Mouse (Mus musculus) erythroblast, embryonic 14.5 days (primary cell): Measurements from ENCODE around the gene Ncoa5. TPM values are rescaled to one million over a fixed set of nuclear protein-coding genes. Genes with fewer than 3 reads are reported as not detected.
A peak's percentile ranks its signal among the peaks of the same experiment; 100 is the strongest.

ENCODE experiments used
- H3K27me3 ChIP-seq: 2 replicates; pipeline ENCODE4 v1.6.1; 2012; ENCODE audit warnings: inconsistent platforms; ENCODE audit not compliant: control insufficient read depth
- H3K36me3 ChIP-seq: 2 replicates; pipeline ENCODE4 v1.6.1; 2012; ENCODE audit warnings: mild to moderate bottlenecking, inconsistent platforms; ENCODE audit not compliant: control insufficient read depth
- H3K4me1 ChIP-seq: 2 replicates; pipeline ENCODE4 v1.6.1; 2012; ENCODE audit warnings: inconsistent platforms; ENCODE audit not compliant: control insufficient read depth
- H3K4me3 ChIP-seq: replicated peaks from 2 replicates; pipeline ENCODE3; 2012; ENCODE audit warnings: moderate library complexity, mild to moderate bottlenecking, inconsistent platforms
- H3K9me3 ChIP-seq: 2 replicates; pipeline ENCODE4 v1.6.1; 2012; ENCODE audit warnings: low read length, inconsistent platforms, mixed read lengths; ENCODE audit not compliant: control insufficient read depth
- GATA1 ChIP-seq: IDR thresholded peaks from 2 replicates; pipeline ENCODE4 v1.6.1; 2012; ENCODE audit warnings: low read length, inconsistent platforms, mixed read lengths
- TAL1 ChIP-seq: IDR thresholded peaks from 3 replicates; pipeline ENCODE4 v1.6.1; 2012; ENCODE audit warnings: low read length, inconsistent platforms, mixed read lengths
- polyA plus RNA-seq: library from polyadenylated mRNA; stranded (reverse); fragments of >175 nt; gene quantifications from 2 replicates; pipeline ENCODE4 v1.2.3, GENCODE M21; 2012

Gene Ncoa5
- 1.7 and 1.8 TPM in 2 replicates for polyA plus RNA-seq

DNA sequence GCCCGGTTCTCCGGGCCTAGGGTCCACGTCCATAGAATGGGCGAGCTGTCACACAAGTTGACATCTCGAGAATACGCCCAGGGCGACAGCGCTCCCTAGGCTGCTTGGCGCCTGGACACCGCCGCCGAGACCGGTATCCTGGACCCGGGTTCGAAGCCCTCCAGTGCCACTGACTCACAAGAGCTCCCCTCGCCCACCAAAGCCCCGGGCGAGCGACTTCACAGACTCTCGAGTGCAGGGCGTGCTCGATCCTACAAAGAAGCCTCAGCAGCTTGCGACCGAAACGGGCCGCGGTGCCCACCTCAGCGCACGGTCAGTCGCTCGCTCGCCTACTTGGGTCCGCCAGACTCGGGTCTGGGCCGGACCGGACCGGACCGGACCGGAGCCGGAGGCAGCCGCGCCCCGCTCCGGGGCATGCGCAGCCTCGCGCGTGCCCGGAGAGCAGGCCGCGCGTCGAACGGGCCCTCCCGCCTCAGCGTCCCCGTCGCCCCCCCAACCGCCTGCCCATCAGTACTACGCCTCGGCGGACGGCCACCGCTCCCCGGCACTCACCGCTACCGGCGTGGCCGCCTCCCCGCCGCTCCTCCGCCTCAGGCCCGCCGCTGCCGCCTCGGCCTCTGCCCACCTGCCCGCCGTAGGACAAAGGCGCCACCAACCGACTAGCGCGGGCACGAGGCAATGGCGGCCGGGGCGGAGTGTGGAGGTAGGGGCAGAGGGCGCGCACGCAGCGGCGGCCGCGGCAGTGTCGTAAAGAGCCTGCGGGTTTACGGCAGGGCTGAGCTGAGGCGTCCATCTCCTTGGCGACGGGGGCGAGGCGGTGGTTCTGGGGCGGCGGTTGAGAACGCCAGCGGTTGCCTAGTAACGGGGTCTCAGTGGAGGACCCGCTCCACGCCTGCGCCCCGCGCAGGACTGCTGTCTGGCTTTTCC is at the start of gene Ncoa5:
Gene Ncoa5 (minus strand): TSS at position 737 of the 927 bp plus-strand sequence.
- H3K4me3 ChIP-seq: peak within 1 kb of the TSS; percentile 93
- H3K27me3 ChIP-seq: peaks cover 10% of the 10 kb centered on the region
- TF ChIP-seq GATA1 (no peak), TAL1 (no peak)
- peaks cover 5% of the 10 kb centered on the region; the same call in 1 of the 2 replicates for H3K36me3 ChIP-seq
- H3K9me3 ChIP-seq: no peaks in the 10 kb centered on the region
- H3K4me1 ChIP-seq: peaks cover 24% of the 10 kb centered on the region

DNA sequence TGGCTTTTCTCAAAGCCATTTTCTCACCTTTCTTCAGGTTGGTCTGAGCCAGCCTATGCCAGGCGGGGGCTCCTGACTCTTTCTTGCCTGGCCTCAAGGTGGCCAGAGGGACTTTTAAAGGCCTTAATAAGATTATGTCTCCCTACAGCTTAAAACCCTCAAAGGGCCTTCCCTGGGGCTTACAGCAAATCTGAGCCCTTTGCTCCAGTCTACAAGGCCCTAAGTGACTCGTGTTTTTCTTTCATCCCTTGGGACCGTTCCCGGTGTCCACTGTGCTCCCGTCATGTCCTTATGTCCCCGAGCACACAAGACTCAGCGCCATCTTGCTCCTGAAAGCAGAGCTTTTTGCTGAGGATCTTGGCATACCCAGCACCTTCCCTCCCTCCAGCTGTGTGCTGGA is 46.6 kb upstream of the Ncoa5 start:
- no peak overlapping the region for H3K4me3 ChIP-seq
- peaks cover 22% of the 10 kb centered on the region for H3K27me3 ChIP-seq
- no peak for TF ChIP-seq TAL1
- TF ChIP-seq GATA1: no peak

DNA sequence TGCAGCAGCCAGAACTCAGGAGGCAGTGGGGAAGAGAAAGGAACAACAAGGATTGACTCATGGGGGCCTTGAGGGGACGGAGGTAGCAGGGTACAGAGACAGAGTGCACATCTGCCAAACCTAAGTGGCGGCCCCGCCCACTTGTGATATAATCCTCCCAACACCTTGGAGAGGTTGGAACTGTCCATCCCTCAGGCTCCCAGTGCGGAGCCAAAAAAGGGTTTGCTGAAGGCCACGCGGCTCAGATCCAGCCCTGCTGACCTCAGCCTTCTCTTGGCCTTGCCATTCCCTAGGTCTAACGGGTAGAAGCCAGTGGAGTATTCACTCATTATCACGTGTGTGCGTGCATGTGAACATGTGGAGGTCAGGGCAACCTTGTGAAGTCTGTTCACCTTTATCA is 46.0 kb upstream of the Ncoa5 start:
- H3K36me3 ChIP-seq: no peaks in the 10 kb centered on the region
- TF ChIP-seq GATA1 (no peak), TAL1 (no peak)
- H3K9me3 ChIP-seq: no peaks in the 10 kb centered on the region
- H3K4me3 ChIP-seq: no peak overlapping the region
- peaks cover 27% of the 10 kb centered on the region for H3K27me3 ChIP-seq
- H3K4me1 ChIP-seq: no peaks in the 10 kb centered on the region

More for the DNA sequence above, 46.6 kb upstream of the Ncoa5 start:
- Histone ChIP-seq H3K9me3 (no peaks in the 10 kb centered on the region), H3K4me1 (no peaks in the 10 kb centered on the region), H3K36me3 (no peaks in the 10 kb centered on the region)

DNA sequence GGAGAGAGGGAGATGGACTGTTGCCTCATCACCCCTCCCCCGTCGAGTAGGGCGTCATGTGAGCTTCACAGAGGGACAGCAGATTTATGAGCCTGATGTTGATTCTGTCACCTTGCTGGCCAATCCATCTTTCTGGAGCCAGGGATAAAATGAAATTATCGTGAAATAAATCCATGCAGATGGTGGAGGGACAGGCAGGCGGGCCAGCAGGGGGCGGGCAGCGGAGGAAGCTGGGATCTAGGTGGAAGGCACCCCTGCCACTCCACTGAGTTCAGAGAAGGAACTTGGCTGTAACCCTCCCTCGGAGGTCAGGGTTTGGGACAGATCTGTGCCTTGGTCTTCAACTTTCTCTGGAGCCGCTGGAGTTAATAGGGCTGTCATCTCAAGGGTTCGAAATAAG is 43.9 kb upstream of the Ncoa5 start:
- H3K4me1 ChIP-seq: no peaks in the 10 kb centered on the region
- no peaks in the 10 kb centered on the region for H3K9me3 ChIP-seq
- H3K4me3 ChIP-seq: no peak overlapping the region
- no peaks in the 10 kb centered on the region for H3K36me3 ChIP-seq
- TF ChIP-seq GATA1 (no peak), TAL1 (no peak)
- H3K27me3 ChIP-seq: peaks cover 30% of the 10 kb centered on the region

DNA sequence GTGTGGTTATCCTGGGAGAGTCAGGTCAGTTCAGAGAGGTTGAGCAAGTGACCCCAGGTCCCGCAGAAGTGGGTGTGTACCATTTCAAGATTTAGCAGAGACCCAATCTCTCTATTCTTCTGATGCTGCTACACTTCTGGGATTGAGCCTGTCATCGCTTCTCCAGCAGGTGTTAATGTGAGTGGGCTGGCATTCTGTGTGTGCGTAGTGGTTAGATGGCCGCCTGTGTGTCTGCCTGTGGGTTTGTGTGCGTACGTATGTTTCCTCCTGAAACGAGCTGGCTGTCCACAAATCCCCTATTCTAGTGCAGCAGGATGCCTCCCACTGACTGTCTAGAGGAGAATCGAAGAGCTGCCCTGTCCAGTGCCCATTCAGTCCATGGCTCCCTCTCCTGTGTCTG is 43.4 kb upstream of the Ncoa5 start:
- no peaks in the 10 kb centered on the region for H3K9me3 ChIP-seq
- H3K4me1 ChIP-seq: no peaks in the 10 kb centered on the region
- no peak overlapping the region for H3K4me3 ChIP-seq
- TF ChIP-seq TAL1 (no peak), GATA1 (no peak)
- H3K27me3 ChIP-seq: peaks cover 35% of the 10 kb centered on the region
- no peaks in the 10 kb centered on the region for H3K36me3 ChIP-seq

DNA sequence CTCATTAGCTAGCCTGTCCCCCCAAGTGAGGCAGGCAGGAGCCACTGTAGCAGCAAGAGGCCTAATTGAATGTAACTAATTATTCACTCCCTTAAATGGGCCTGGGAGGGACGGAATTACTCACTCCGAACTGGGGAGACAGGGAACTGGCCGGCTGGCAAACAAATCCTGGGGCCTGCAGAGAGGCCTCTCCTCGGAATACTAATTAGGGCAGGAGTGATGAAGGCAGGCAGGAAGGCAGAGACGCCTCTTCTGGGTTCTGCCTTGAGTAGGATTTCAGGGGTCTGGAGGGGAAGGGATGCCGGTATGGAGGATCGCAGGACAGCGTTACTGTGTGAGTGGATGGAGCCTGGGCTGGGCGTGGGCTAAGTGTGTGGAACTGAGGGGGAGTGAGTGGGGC is 42.4 kb upstream of the Ncoa5 start:
- peaks cover 37% of the 10 kb centered on the region for H3K27me3 ChIP-seq
- H3K4me3 ChIP-seq: no peak overlapping the region
- TF ChIP-seq TAL1 (no peak), GATA1 (no peak)
- H3K4me1 ChIP-seq: no peaks in the 10 kb centered on the region
- no peaks in the 10 kb centered on the region for H3K9me3 ChIP-seq
- no peaks in the 10 kb centered on the region for H3K36me3 ChIP-seq

DNA sequence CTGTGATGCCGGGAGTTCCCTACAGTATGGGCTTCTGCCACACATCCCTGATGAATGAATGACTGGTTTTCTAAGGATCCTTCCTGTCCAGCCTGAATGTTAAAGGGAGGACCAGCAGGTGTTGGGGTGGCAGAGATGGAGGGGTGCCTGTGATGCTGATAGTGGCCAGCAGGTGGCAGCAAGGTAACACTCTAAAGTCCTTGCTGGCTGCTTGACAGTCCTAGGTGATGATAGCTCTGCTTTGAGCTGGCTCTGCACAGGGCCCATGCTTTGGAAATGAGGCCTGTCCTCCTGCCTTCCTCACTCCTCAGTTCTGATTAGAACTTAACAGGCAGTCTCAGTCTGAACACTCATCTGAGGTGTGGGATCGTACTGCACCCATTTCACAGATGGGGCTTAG is 40.3 kb upstream of the Ncoa5 start:
- Histone ChIP-seq H3K36me3 (no peaks in the 10 kb centered on the region), H3K27me3 (peaks cover 35% of the 10 kb centered on the region), H3K4me3 (no peak overlapping the region), H3K4me1 (no peaks in the 10 kb centered on the region), H3K9me3 (no peaks in the 10 kb centered on the region)
- TF ChIP-seq GATA1: no peak
- no peak for TF ChIP-seq TAL1

DNA sequence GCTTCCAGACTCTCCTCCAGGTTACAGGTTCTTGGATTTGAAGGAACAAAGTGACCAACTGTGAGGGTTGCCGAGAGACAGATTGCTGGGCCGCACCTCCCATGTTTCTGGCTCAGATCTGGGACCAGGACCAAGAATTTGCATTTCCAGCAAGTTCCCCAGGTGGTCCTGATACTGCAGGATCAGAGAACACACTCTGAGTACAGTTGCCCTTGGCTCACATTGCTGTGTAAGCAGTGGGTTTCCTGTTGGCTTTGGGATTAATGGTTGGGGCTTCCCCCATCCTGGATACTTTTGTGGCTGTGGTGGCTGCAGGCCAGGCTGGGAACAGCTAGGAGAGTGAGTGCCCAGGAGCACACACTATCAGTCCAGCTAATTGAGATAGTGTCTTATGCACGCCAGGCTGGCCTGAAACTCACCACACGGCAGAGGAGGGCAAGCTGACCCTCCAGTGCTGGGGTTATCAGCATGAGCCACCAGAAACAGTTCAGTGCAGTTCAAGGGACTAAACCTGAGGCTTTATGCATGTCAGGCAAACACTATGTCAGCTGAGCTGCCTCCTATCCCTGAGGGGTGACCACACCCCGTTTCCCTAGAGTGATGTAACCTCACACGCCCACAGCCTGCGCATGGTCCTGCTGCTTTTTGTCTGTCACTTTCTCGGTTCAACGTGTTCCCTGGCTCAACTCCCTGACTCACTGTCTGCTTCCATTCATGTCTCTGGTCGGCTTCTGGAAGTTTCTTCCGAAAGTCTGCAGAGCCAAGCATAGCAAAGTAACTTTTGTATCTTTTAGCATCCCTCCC is 39.6 kb upstream of the Ncoa5 start:
- H3K36me3 ChIP-seq: no peaks in the 10 kb centered on the region
- no peak for TF ChIP-seq GATA1
- TF ChIP-seq TAL1: no peak
- H3K9me3 ChIP-seq: no peaks in the 10 kb centered on the region
- peaks cover 35% of the 10 kb centered on the region for H3K27me3 ChIP-seq
- no peaks in the 10 kb centered on the region for H3K4me1 ChIP-seq
- H3K4me3 ChIP-seq: no peak overlapping the region

GRCm38 (mm10) chr2:165073381-165073781 is 38.7 kb upstream of the Ncoa5 start:
- Histone ChIP-seq H3K36me3 (no peaks in the 10 kb centered on the region), H3K27me3 (peaks cover 34% of the 10 kb centered on the region), H3K4me1 (no peaks in the 10 kb centered on the region), H3K9me3 (no peaks in the 10 kb centered on the region), H3K4me3 (no peak overlapping the region)
- no peak for TF ChIP-seq TAL1
- TF ChIP-seq GATA1: no peak
